Mouse (Mus musculus) spleen, adult 18-20 months (tissue): ENCODE measurements at regions not wholly inside any gene's neighbourhood (a gene's known extent, or its start where the extent isn't known, plus 50 kb on each side); places are given as distances from the start of the nearest gene placed in this dataset.

Experiments
- DNase-seq, 2 experiments: peaks; one replicate each; pipeline ENCODE4 v3.0.0; 2022; ENCODE audit warnings: mixed read lengths in 2 of 2

DNA sequence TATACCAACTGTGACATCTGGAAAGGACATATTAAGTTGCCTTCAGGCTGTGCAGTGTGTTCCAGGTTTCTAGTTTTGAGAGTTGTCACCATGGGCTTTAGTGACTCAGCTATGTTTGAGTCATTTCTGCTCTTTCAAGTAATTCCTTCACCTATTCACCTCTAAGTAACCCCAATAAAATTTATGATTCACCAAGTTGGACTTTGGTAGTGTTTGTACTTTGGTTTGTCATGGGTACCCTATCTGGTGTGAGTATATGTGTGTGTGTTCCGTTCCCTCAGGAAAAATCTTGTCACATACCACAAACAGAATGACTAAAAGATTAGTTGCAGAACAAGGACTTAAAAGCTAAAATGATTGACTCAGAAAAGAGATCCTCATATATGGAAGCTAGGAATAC lies 76.8 kb upstream of the Crbn start:
- DNase-seq: no peak

GRCm38 (mm10) chr6:106891879-106892638 lies 92.2 kb upstream of the Crbn start:
- no peak for DNase-seq

DNA sequence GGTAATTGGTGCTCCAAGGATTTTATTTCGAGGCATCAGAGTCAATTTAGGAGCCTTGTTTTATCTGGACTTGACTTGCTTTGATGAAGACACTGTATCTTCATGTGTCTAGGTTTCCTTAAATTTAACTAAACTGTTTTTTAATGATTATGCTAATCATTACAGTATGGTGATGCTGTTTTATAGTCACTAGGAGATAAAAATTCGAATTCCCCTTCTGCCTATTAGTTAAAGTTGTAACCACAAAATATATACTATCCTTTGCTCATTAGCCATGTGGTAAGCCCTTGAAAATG lies 92.7 kb upstream of the Crbn start:
- DNase-seq: no peak

DNA sequence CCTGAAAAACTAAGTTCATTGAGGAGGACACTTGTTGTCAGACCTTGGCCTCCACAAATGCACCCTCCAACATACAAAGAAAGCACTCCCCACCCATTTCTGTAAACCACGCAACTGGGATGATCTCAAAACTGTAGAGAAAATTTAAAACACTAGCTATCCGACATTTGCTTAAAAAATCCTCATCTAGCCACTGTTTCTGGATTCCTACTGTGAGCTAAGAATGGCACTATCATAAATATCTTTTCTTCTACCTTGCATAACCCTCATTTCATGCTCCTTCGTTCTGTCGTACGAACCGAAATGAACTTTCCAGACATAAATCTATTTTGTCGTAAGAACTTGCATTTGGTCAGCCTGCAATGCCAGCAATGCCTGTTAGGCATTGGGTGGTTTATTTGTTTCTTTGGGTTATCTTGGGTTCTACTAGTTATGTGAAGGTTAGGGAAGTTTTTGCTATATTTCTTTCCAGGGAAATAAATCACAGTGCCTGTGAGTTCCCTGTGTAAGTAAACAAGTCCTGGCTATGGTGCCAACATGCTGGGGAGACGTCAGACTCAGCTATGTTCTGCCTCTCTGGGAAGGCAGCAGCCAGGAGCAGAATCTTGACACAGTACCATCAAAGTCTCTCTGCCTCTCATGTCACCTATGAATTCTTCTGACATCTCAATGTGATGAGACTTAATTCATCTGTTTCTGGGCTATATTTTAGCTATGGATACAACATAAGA lies 104.2 kb upstream of the Crbn start:
- DNase-seq: no peak

GRCm38 (mm10) chr6:106915121-106915520 lies 115.2 kb upstream of the Crbn start:
- DNase-seq: no peak

- no peak for DNase-seq
Measured at GRCm38 (mm10) chr6:106916683-106917289, 116.9 kb upstream of the Crbn start.

DNA sequence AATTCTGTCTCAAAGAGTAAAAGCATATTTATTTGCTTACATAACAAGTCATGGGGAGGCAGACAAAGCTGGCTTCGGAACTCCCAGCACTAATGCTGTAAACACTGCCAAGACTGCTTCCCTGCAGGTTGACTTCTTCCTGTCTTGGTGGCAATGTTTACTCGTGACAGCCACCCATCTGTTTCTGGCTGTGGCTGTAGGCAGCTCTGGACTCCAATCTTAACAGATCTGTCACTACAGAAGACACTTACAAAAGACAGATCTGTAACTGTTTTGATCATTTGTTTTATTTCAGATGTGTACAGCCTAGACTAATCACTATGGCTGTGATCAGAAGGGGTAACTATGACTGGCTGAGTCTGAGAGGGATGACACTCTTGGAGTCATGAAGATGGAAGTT lies 121.1 kb upstream of the Crbn start:
- DNase-seq: no peak

DNA sequence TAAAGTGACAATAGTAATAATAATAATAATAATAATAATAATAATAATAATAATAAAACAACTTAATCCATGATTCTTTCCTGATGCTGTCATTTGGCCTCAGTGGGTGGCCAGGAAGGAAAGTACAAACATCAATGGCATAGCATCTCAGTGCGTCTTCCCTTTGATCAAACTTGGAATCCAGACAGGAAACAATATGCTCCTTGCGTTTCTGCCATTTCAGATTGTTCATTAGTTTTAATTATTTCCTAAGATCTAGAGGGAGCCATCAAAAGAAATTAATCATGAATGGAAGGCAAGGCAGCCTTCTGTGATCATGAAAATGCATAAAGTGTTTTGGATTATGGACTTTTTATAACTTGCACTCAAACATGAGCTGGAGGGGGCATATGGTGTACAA lies 125.6 kb upstream of the Crbn start:
- no peak for DNase-seq

DNA sequence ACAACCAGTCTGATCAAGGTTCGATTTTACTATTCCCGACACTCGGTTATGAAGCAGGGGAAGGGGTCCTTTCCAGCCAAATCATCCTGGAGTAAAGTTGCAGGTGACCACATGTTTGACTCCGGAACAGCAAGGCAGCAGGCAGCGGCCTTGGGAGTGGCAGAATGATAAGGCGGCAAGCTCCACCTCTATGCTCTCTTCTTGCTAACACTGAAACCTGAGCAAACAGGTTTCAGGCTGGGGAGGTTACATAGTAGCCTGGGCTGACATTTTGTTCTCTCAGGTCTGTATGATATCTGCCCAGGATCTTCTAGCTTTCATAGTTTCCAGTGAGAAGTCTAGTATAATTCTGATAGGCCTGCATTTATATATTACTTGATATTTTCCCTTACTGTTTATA lies 133.7 kb upstream of the Crbn start:
- no peak for DNase-seq

GRCm38 (mm10) chr6:106946227-106946927 lies 146.5 kb upstream of the Crbn start:
- DNase-seq: no peak

GRCm38 (mm10) chr6:106950909-106951308 lies 151.0 kb upstream of the Crbn start:
- DNase-seq: no peak

- DNase-seq: no peak
Measured at GRCm38 (mm10) chr6:106961320-106961719, 161.4 kb upstream of the Crbn start.

DNA sequence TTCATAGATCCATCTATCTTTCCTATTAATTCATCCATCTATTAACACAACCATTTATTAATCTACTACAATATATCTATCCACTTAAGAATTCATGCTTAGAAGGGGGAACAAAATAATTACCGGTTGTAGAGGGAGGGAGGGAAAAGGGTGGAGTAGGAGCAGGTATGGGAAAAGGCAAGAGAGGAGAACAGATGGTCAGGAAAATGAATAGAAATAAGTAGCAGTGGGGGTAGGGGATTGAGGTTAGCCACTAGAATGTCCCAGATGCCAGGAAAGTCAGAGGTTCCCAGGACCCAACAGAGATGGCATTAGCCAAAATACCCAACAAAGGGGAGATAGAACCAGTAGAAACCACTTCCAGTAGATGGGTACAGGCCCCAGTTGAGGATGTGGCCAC lies 164.5 kb upstream of the Crbn start:
- no peak for DNase-seq

- no peak for DNase-seq
Measured at GRCm38 (mm10) chr6:106975439-106975838, 175.6 kb upstream of the Crbn start.

DNA sequence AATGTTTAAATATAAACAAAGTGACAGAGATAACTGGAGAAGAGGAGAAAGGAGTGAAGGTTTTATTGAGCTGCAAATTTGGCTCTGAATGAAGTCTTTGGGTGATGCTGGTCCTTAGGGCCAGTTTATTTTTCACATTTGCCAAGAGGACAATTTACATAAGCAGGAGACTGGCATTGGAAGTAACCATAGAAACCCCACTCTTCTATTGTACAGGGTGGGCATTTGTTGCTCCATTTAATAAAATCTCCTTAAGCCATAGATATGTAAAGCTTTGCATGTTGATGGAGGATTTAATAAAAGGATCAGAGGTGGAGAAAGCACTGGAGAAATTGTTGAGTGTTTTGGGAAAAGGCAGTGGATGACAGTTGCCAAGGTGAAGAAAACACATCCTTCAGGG lies 178.8 kb upstream of the Crbn start:
- no peak for DNase-seq

- DNase-seq: no peak
Measured at GRCm38 (mm10) chr6:106979755-106980154, 179.9 kb upstream of the Crbn start.

DNA sequence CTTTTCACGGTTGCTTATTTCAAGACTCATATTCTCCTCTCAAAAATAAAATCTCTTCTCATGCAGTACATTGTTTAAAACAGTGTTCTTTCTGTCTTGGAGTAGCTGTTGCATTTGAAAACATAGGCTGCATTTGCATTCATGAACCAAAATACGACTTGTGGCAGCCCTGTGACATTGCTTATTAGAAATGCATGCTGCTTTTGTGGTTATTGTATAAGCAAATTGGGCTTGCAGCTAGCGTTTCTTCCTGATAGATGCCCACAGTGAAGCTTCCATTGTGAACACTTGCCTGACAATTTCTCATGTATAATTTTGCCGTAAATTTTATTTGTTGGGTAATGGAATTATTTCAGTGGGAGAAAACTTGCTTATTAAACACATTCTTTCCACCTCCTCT lies 180.3 kb upstream of the Crbn start:
- no peak for DNase-seq

DNA sequence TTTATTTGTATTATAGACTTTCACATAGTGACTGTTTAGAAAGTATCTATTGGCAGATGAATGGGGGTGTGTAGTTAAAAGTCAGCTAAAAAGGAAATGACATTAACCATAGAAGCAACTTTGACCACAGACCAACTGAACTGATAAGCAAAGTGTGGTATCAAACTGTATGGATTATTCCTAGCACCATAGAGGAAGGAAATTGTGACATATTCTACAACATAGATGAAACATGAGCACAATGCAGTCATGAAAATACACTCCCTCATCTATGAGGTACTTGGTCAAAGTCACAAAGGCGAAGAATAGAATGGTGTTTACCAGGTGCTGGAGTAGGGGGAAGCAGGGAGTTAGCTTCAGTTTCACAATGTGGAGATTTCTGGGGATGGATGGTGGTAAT lies 181.4 kb upstream of the Crbn start:
- DNase-seq: no peak

DNA sequence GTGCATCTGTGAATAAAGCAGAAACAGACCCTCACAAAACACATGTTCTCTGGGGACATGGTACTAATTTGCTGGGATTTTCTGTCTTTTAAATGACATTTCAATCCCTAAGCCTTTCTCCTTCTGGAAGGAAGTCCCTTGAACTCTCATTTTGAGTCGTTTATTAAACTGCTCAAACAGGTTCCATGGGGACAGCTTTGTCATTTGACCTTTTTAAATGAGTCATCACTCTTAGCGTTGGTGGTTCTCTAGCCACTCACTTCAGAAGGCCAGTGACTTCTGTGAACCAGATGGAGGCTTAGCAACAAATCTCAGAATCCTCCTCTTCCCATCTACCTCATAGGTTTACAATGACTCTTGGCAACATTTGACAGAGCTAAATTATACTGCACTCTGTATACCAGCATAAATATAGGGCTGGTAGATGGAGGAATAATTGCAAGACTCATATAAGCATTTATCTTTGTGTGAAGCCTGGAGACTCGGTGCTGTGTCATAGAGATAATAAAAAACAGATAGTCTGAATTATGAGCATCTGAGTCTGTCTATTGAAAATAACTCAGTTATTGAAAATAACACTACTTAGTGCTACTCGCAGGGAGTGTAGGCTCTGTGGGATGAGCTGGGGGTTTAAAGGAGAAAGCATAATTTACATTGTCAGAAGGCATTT lies 185.4 kb upstream of the Crbn start:
- DNase-seq: no peak

DNA sequence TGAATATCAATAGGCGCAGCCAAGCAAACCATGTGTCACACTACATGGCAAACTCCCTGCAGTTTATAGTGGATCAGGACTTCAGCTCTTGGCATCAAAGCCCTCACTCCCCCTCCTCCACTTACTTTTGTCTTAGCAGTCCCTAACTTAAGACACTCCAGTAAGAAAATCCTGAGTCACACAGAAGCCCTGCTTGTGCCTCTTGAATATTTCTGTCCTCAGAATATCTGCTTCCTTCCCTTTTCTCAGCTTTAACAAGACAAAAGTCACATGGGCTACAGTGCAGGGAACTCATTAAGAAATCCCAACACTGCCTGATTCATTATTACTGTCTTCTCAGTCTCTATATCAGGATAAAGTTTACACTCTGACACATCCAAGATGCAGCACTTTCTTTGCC lies 191.7 kb upstream of the Crbn start:
- DNase-seq: no peak

DNA sequence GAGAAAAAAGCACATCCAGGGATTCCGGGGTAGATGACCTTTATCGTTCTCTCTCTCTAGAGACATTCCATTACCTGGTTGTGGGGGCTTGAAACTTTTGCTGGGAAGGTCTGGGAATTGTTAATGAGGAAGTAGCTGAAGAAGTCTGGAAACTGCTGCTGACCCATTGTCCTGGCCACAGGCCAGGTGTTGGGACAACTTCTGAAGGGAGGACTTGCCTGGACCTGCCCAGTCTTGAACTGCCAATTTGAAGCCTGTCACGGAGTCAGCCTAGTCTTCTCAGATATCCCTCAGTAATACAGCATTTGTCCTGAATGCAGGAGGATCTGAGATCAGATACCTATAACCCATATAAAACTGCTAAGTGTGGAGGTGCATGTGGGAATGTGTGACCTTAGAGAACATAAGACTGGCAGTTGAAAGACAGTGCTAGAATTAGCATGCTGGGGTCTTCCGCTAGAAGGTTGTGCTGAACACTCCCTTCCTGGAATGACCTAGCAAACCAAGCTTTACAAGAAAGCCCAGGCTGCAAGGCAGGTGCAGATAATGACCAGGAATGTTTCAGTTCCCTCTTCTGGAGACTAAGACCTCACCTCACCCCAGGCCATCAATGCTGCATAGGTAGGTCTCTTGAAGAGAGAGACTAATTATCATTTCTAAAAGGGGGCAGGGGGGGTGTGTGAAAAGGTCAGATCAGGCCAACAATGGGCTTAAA lies 204.7 kb upstream of the Crbn start:
- no peak for DNase-seq

DNA sequence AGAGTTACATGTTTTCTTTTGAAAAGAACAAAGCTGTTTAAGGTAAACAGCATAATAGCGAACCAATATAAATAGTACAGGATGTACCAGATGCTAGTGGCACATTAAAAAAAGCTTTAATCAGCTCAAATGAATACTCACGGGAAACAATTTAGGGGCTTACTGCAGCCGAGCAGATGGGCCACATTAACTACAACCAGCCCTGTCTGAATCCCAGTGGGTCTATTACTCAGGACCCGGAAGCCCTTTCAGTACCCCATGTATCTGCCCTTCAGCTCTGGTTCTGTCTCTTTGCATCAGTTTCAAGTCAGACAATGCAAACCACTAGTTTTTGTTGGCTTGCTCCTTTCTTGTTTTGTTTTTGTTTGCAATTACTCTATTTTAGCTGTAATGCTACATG lies 210.9 kb upstream of the Crbn start:
- DNase-seq: no peak
